Mouse (Mus musculus): ENCODE results near the gene Zdhhc4.

The Zdhhc4 gene

GRCm38 (mm10) chr5:143275761-143276160, 53.3 kb downstream of the Zdhhc4 start:
- no peak for DNase-seq (ENCODE audit: low read depth)

GRCm38 (mm10) chr5:143272540-143273330, 56.3 kb downstream of the Zdhhc4 start:
- DNase-seq (ENCODE audit: low read depth), result no peak

GRCm38 (mm10) chr5:143272108-143272507, 56.9 kb downstream of the Zdhhc4 start:
- no peak for DNase-seq (ENCODE audit: low read depth)

- DNase-seq (ENCODE audit: low read depth), result peak; percentile 94
These were observed 57.4 kb downstream of the Zdhhc4 start for GRCm38 (mm10) chr5:143271642-143272041.

- peak; percentile 27 for DNase-seq (ENCODE audit: low read depth)
These were observed 58.9 kb downstream of the Zdhhc4 start for GRCm38 (mm10) chr5:143270151-143270519.

- no peak for DNase-seq (ENCODE audit: low read depth)
These were observed 59.5 kb downstream of the Zdhhc4 start, which contains the start of gene Zfp316 for GRCm38 (mm10) chr5:143269363-143270150. Gene Zfp316, minus strand, starts transcription at chr5:143270022.

DNA sequence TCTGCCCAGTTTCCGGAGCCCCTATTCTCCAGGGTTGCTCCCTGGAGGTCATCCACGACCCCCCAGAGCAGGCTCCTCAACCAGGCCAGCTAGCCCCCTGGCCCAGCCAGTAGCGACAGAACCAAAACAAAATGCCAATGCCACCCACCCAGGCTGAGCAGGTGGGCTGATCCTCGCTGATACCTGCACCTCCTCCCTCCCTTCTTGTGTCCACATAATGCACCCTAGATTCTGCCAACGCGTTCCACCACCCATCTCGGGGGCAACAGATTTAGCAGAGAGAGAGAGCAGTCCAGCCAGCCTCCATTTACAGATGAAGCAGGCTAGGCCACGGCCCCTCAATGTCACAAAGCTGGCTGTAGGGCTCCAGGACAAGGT, 60.1 kb downstream of the Zdhhc4 start:
- DNase-seq (ENCODE audit: low read depth), result no peak

GRCm38 (mm10) chr5:143266794-143267193, 62.3 kb downstream of the Zdhhc4 start:
- peak; percentile 8 for DNase-seq (ENCODE audit: low read depth)

Measured in fibroblast of lung, adult 2 months (primary cell).